Mouse (Mus musculus) c-Kit-negative CD71-positive TER-119-positive erythroid progenitor cells, embryonic 14.5 days (primary cell): ENCODE data around the gene Gp5.

Experiments
- DNase-seq: peaks from one replicate; pipeline ENCODE4 v3.0.0-alpha.2; 2013; ENCODE audit warnings: low read depth, low spot score

Gp5 gene

GRCm38 (mm10) chr16:30280676-30281297 lies 29.8 kb downstream of the Gp5 start:
- no peak for DNase-seq

- DNase-seq, result no peak
These were observed 32.2 kb downstream of the Gp5 start for GRCm38 (mm10) chr16:30278406-30278805.

GRCm38 (mm10) chr16:30275558-30276340 lies 34.8 kb downstream of the Gp5 start:
- DNase-seq, result no peak

- no peak for DNase-seq
These were observed 37.5 kb downstream of the Gp5 start for GRCm38 (mm10) chr16:30273065-30273464.

- DNase-seq, result no peak
These were observed 38.5 kb downstream of the Gp5 start for GRCm38 (mm10) chr16:30271941-30272595.

GRCm38 (mm10) chr16:30271223-30271761 lies 39.3 kb downstream of the Gp5 start:
- DNase-seq, result no peak

- no peak for DNase-seq
These were observed 43.2 kb downstream of the Gp5 start, which contains the start of gene Cpn2 for GRCm38 (mm10) chr16:30267359-30267758. TSS of gene Cpn2 (minus strand) at chr16:30267499.

GRCm38 (mm10) chr16:30266561-30266960 lies 44.0 kb downstream of the Gp5 start:
- no peak for DNase-seq

- DNase-seq, result no peak
These were observed 45.0 kb downstream of the Gp5 start for GRCm38 (mm10) chr16:30265611-30266010.

- no peak for DNase-seq
These were observed 47.4 kb downstream of the Gp5 start for GRCm38 (mm10) chr16:30263156-30263555.

GRCm38 (mm10) chr16:30262664-30263063 lies 47.9 kb downstream of the Gp5 start:
- DNase-seq, result peak; percentile 26

- DNase-seq, result no peak
These were observed 48.4 kb downstream of the Gp5 start for GRCm38 (mm10) chr16:30262157-30262556.

- DNase-seq, result no peak
These were observed 49.2 kb downstream of the Gp5 start for GRCm38 (mm10) chr16:30261341-30261740.

- DNase-seq, result no peak
These were observed 50.5 kb downstream of the Gp5 start for GRCm38 (mm10) chr16:30260012-30260635.

- no peak for DNase-seq
These were observed 51.1 kb downstream of the Gp5 start for GRCm38 (mm10) chr16:30259444-30259843.

GRCm38 (mm10) chr16:30258441-30258840 lies 52.1 kb downstream of the Gp5 start:
- no peak for DNase-seq

- no peak for DNase-seq
These were observed 52.9 kb downstream of the Gp5 start for GRCm38 (mm10) chr16:30257718-30258117.
